Mouse (Mus musculus): ENCODE data around the gene Ing4.
A peak's percentile ranks its signal among the peaks of the same experiment; 100 is the strongest.

Gene Ing4

GRCm38 (mm10) chr6:125090341-125091085 is 51.0 kb downstream of the Ing4 start:
- no peak for DNase-seq (ENCODE audit: low spot score in 2 of 2)

GRCm38 (mm10) chr6:125092372-125092771 is 52.8 kb downstream of the Ing4 start:
- no peak for DNase-seq (ENCODE audit: low spot score in 2 of 2)

- DNase-seq (ENCODE audit: low spot score in 2 of 2), result no peak
Measured at GRCm38 (mm10) chr6:125094843-125095242, 55.3 kb downstream of the Ing4 start.

GRCm38 (mm10) chr6:125095391-125096278 is 56.1 kb downstream of the Ing4 start, which contains the start of gene Chd4:
Chd4 (plus strand) TSS chr6:125095981.
- DNase-seq (ENCODE audit: low spot score in 2 of 2), result peak; percentile 95 to 98

DNA sequence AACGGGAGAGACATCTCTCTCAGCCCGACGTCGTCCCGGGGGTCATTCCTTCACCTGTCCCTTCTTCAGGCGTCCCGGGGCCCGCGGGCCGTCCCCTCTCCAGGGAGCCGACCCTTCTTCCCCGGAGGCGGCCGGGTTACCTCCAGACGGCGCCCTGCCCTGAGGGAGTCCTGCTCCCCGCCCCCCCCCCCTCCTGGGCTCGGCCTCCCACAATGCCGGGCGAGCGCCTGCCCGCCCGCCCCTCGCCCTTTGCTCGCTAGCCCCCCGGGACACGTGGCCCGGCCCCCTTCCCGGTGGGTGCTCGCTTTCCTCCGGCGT is 56.7 kb downstream of the Ing4 start:
- no peak for DNase-seq (ENCODE audit: low spot score in 2 of 2)

GRCm38 (mm10) chr6:125096597-125097345 is 57.2 kb downstream of the Ing4 start:
- peak in 1 of 2 experiments; percentile 62 for DNase-seq (ENCODE audit: low spot score in 2 of 2)

GRCm38 (mm10) chr6:125097346-125097689 is 57.8 kb downstream of the Ing4 start:
- DNase-seq (ENCODE audit: low spot score in 2 of 2), result no peak

- no peak for DNase-seq (ENCODE audit: low spot score in 2 of 2)
Measured at GRCm38 (mm10) chr6:125097951-125098350, 58.4 kb downstream of the Ing4 start.

DNA sequence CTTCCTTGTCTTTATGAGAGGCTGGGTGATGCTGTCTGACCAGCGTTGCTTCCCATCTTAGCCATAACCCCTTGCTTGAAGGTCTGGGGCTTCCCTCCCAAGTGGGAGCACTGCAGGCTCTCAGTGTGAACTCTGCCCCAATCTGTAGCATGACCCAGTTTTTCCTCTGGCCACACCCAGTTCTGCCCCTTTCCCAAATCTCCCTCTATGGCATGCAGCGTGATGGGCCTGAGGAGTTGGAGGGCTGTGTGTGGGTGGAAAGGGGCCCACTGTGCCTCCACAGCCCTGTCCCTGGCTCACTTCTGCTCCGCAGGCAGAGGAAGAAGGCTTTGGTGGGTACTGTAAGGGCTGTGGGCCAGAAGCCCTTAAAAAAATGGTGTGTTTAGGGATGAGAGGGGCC is 59.0 kb downstream of the Ing4 start:
- DNase-seq (ENCODE audit: low spot score in 2 of 2), result no peak
